Mouse (Mus musculus) ES-E14 (cell line): Measurements from ENCODE around the gene Tff2. TPM values are rescaled to one million over a fixed set of nuclear protein-coding genes. Genes with fewer than 3 reads are reported as not detected.

ENCODE experiments used
- DNase-seq: peaks from one replicate; pipeline ENCODE4 v3.0.0-alpha.2; 2013; ENCODE audit warnings: low read depth, low spot score
- H3K27ac ChIP-seq: 2 replicates; pipeline ENCODE4 v1.5.1; 2012; ENCODE audit warnings: low read depth, mild to moderate bottlenecking, low read length, moderate library complexity, mixed read lengths; ENCODE audit not compliant: poor library complexity, insufficient read depth, severe bottlenecking
- H3K36me3 ChIP-seq: 2 replicates; pipeline ENCODE4 v1.6.1; 2012; ENCODE audit warnings: mild to moderate bottlenecking, low read length, moderate library complexity, mixed read lengths; ENCODE audit not compliant: control insufficient read depth, poor library complexity, insufficient read depth, severe bottlenecking
- H3K4me1 ChIP-seq, 2 experiments: fragments of 150-350 bp in 1 of 2; sonication (generic) in 1 of 2; 2 replicates each; pipeline ENCODE4 v1.6.1; 2012; ENCODE audit warnings: low read length in 2 of 2, mild to moderate bottlenecking in 1 of 2, mixed read lengths in 1 of 2; ENCODE audit not compliant: control insufficient read depth in 2 of 2, insufficient read depth in 2 of 2, poor library complexity in 1 of 2
- H3K4me3 ChIP-seq, 2 experiments: fragments of 150-350 bp in 1 of 2; sonication (generic) in 1 of 2; 2 replicates each; pipeline ENCODE4 v1.5.1; 2012; ENCODE audit warnings: low read length in 2 of 2, low read depth in 1 of 2, mild to moderate bottlenecking in 1 of 2, mixed read lengths in 1 of 2; ENCODE audit not compliant: insufficient read depth in 1 of 2, poor library complexity in 1 of 2, severe bottlenecking in 1 of 2
- H3K9ac ChIP-seq: 2 replicates; pipeline ENCODE4 v1.6.1; 2012; ENCODE audit warnings: low read depth, mild to moderate bottlenecking, low read length, mixed read lengths; ENCODE audit not compliant: poor library complexity, insufficient read depth, severe bottlenecking
- H3K9me3 ChIP-seq: fragments of 150-350 bp; sonication (generic); 2 replicates; pipeline ENCODE4 v1.6.1; 2012; ENCODE audit warnings: low read depth, mild to moderate bottlenecking, low read length; ENCODE audit not compliant: control insufficient read depth, insufficient read depth
- CHD2 ChIP-seq: IDR thresholded peaks from 2 replicates; pipeline ENCODE4 v1.6.1; 2014; ENCODE audit warnings: mild to moderate bottlenecking, low read depth, low read length, inconsistent platforms
- HCFC1 ChIP-seq: IDR thresholded peaks from 2 replicates; pipeline ENCODE4 v1.6.1; 2012; ENCODE audit warnings: low read length, inconsistent platforms, borderline replicate concordance; ENCODE audit not compliant: insufficient read depth
- MAFK ChIP-seq: IDR thresholded peaks from 2 replicates; pipeline ENCODE4 v1.6.1; 2014; ENCODE audit warnings: mild to moderate bottlenecking, low read depth, low read length, inconsistent platforms; ENCODE audit not compliant: insufficient read depth
- ZC3H11A ChIP-seq: IDR thresholded peaks from 2 replicates; pipeline ENCODE4 v1.6.1; 2012; ENCODE audit warnings: low read depth, mild to moderate bottlenecking, inconsistent platforms, low read length, borderline replicate concordance
- ZNF384 ChIP-seq: IDR thresholded peaks from 2 replicates; pipeline ENCODE4 v1.6.1; 2012; ENCODE audit warnings: low read depth, low read length, inconsistent platforms
- in situ Hi-C, 2 experiments: fragments of 600-800 bp; cut with MboI; formaldehyde crosslinking; loops; one replicate each; pipeline ENCODE4 v1.15.1; 2025; ENCODE audit warnings: low sequenced_read_pairs in 2 of 2, inconsistent platforms in 1 of 2; ENCODE audit not compliant: unreplicated experiment in 2 of 2
- total RNA-seq: library from RNA; depleted of rRNA; stranded (reverse); fragments of 300-350 nt; gene quantifications from 2 replicates; pipeline ENCODE4 v1.2.3, GENCODE M21; 2012

Gene Tff2
- total RNA-seq, 1 experiment: not detected

DNA sequence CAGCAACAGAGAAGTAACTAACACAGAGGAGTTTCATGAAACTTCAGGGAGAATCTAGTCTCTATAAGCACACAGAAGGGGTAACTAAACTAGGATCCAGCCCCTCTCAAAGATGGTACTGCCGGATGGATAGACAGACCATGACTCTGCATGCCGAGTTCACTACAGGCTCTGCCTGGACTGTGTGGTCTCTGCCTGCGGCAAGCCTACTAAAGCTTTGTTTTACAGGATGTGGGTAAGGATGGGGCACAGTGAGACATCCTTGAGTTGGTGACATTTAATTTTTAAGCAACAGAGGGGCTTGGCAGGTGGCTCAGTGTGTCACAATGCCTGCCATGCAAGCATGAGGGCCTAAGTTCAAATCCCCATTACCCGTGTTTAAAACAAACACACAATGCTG lies 32.2 kb upstream of the Tff2 start:
- no peak for DNase-seq
- Histone ChIP-seq H3K9ac (no peak overlapping the region), H3K9me3 (no peaks in the 10 kb centered on the region), H3K4me1 (no peaks in the 10 kb centered on the region), H3K4me3 (no peak overlapping the region), H3K27ac (no peak overlapping the region), H3K36me3 (no peaks in the 10 kb centered on the region)
- TF ChIP-seq HCFC1 (no peak), ZNF384 (no peak), CHD2 (no peak), MAFK (no peak), ZC3H11A (no peak)
- in situ Hi-C loops: no loop called here

DNA sequence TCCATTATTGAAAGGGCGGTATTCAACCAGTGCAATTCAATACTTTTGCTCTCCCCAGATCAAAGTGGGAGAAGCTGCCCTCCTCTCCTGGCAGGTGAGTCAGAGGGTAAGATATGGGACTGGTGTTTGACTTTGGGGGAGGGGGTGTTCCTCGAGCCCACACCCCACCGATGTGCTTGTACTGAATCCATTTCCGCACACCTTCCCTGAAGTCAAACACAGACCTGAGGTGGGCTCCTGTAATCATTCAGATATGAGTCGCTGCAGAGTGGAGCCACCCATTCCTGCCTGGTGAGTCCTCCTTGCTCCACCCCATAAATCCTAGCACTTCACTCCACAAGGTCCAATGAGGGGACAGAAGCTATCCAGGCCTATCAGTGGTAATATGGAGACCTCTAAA lies 25.7 kb upstream of the Tff2 start:
- no peaks in the 10 kb centered on the region for H3K36me3 ChIP-seq
- no peak for DNase-seq
- no peaks in the 10 kb centered on the region for H3K9me3 ChIP-seq
- in situ Hi-C loops: no loop called here
- H3K4me3 ChIP-seq: no peak overlapping the region
- no peak for TF ChIP-seq MAFK
- no peak for TF ChIP-seq ZC3H11A
- no peak for TF ChIP-seq HCFC1
- TF ChIP-seq ZNF384: no peak
- no peak for TF ChIP-seq CHD2
- H3K4me1 ChIP-seq: no peaks in the 10 kb centered on the region
- no peak overlapping the region for H3K9ac ChIP-seq
- no peak overlapping the region for H3K27ac ChIP-seq

- Histone ChIP-seq H3K27ac (no peak within 1 kb of the TSS), H3K9me3 (no peaks in the 10 kb centered on the region), H3K4me3 (no peak within 1 kb of the TSS), H3K4me1 (no peaks in the 10 kb centered on the region), H3K36me3 (no peaks in the 10 kb centered on the region), H3K9ac (no peak within 1 kb of the TSS)
- in situ Hi-C loops: no loop called here
- DNase-seq: no peak
- TF ChIP-seq MAFK (no peak), ZC3H11A (no peak), CHD2 (no peak), ZNF384 (no peak), HCFC1 (no peak)
Measured at GRCm38 (mm10) chr17:31165127-31165526, 21.0 kb upstream of the Tff2 start, which contains the start of gene Tff1. TSS of gene Tff1 (minus strand) at chr17:31165277.

- DNase-seq: no peak
- in situ Hi-C loops: no loop called here
- H3K36me3 ChIP-seq: no peaks in the 10 kb centered on the region
- TF ChIP-seq ZC3H11A: no peak
- TF ChIP-seq CHD2: no peak
- no peak for TF ChIP-seq ZNF384
- no peak for TF ChIP-seq HCFC1
- TF ChIP-seq MAFK: no peak
- H3K4me1 ChIP-seq: no peaks in the 10 kb centered on the region
- H3K4me3 ChIP-seq: no peak overlapping the region
- no peaks in the 10 kb centered on the region for H3K9me3 ChIP-seq
- no peak overlapping the region for H3K27ac ChIP-seq
- no peak overlapping the region for H3K9ac ChIP-seq
Measured at GRCm38 (mm10) chr17:31163821-31164220, 19.7 kb upstream of the Tff2 start.

DNA sequence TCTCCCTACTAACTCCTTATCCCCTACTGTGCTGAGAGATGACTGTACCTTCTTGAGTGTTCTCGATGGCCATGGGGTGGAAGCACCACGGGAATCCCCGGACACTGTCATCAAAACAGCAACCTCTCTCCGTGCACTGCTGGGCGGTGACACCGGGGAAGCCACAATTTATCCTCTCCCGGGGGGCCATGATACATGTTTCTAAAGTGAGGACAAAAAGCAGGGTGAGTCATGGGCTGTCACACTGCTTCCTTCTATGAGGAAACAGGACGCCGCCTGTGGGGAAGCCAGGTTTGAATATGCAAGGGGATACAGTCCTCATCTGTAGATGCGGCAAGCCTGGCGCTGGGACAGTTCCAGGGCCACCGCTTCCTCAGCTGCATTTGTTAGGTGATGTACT lies 18.5 kb upstream of the Tff2 start:
- in situ Hi-C loops: no loop called here
- no peak for DNase-seq
- no peaks in the 10 kb centered on the region for H3K9me3 ChIP-seq
- H3K9ac ChIP-seq: no peak overlapping the region
- TF ChIP-seq ZNF384: no peak
- TF ChIP-seq ZC3H11A: no peak
- no peak for TF ChIP-seq CHD2
- TF ChIP-seq MAFK: no peak
- TF ChIP-seq HCFC1: no peak
- H3K36me3 ChIP-seq: no peaks in the 10 kb centered on the region
- no peak overlapping the region for H3K4me3 ChIP-seq
- no peaks in the 10 kb centered on the region for H3K4me1 ChIP-seq
- H3K27ac ChIP-seq: no peak overlapping the region
